Mouse (Mus musculus): ENCODE measurements around the gene Rnf19b.
A peak's percentile ranks its signal among the peaks of the same experiment; 100 is the strongest.

Rnf19b gene

DNA sequence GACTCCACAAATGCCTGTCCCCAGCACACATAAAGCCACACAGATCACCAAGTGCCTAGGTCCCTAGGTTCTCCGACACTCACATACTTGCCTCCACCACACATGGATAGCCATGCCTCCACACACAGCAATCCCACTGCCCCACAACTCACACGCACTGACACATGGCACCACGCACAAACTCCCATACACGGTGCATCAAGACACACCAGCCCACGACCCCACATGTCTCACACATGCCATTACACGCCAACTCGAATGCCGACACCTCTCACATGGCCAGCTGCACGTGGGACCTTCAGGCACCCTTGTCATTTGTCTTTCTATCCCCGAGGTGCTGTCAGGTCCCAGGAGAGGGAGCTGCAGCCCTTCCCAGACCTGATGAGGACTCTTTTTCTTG lies 61.6 kb downstream of the Rnf19b start:
- no peak for DNase-seq (ENCODE audit: low read depth, low spot score)

DNA sequence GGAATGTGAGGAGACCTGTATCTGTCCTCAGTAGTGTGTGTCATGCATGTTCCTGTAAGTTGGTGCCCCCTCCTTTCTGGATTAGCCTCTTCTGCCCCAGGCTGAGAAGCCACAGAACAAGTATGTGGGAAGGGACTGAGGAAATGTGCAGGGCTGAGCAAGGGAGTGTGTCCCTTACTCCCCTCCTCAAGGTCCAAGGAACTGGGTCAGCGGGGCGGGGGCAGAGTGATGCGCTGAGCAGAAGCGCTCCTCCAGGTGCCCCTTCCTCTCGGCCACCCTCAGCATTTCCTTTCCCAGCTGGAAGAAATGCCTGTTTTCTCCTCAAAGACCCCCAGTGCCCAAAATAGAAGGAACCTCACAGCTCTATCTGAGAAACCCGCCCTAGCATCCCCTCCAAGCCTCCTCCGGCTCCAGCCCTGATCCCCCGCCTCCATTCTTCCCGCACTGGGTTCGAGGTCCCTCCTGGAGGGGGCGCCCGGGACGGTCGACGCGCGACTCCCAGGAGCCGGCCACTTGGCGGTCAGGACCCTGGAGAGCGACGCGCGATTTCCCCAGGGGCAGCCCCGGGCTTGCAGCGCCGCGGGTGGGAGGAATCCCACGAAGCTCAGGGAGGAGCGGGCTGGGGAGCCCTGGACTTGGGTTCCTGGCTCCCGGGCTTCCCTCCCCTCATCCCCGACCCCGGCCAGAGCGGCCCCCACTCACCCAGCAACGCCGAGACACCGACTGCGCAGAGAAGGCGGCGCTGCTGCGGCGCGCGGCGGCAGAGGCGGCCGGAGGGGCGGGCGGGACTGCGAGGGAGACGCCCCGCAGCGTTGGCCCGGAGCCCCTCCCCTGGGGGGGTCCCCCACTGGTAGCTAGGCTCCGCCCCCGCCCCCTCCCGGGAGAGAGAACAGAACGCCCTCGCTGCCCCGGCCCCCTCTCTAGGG lies 62.7 kb downstream of the Rnf19b start:
- DNase-seq (ENCODE audit: low read depth, low spot score): peak; percentile 81

- peak; percentile 44 for DNase-seq (ENCODE audit: low read depth, low spot score)
Measured at GRCm38 (mm10) chr4:129121569-129122086, 63.6 kb downstream of the Rnf19b start, which contains the start of gene Hpca. Gene Hpca, minus strand, starts transcription at chr4:129122036.

DNA sequence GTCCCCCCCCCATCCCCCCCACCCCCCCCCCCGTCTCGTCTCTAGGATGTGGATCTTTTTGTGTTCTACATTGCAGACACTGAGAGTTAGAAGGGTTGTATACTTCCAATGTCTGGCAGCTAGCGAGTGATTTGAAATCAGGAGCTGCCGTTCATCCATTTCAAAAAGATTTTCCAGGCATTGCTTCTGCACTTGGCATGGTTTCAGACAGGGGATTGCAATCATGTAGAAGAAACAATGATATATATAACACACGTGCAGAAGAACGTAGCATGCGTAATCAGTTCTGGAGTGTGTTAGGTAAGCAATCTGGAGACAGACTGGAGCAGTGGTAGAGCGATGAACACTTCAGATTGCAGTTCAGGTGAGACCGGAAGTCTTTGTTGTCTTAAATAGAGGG lies 64.0 kb downstream of the Rnf19b start:
- DNase-seq (ENCODE audit: low read depth, low spot score): no peak

GRCm38 (mm10) chr4:129122719-129123118 lies 64.6 kb downstream of the Rnf19b start:
- no peak for DNase-seq (ENCODE audit: low read depth, low spot score)

DNA sequence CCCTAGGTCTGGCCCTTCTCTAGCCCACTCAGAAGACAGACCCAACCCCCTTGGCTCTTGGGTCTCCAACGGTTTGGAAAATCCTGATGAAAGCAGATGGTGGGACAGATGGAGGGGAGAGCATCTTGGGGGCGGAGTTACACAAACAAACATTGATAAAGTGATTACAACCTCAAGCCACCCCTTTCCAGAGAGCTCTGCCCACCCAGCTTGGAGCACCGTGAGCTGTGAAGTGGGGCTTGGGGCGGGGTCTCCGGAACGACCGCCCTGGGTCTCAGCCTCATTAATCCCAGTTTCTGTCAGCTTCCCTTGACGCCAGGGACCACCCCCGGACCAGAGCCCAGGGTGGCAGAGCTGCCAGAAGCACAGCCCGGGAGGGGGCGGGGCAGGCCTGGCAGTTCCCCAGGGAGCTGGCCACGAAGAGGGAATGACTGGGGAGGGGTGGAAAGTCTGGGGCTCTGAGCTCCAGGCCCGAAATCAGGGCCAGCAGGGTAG lies 66.6 kb downstream of the Rnf19b start:
- no peak for DNase-seq (ENCODE audit: low read depth, low spot score)

DNA sequence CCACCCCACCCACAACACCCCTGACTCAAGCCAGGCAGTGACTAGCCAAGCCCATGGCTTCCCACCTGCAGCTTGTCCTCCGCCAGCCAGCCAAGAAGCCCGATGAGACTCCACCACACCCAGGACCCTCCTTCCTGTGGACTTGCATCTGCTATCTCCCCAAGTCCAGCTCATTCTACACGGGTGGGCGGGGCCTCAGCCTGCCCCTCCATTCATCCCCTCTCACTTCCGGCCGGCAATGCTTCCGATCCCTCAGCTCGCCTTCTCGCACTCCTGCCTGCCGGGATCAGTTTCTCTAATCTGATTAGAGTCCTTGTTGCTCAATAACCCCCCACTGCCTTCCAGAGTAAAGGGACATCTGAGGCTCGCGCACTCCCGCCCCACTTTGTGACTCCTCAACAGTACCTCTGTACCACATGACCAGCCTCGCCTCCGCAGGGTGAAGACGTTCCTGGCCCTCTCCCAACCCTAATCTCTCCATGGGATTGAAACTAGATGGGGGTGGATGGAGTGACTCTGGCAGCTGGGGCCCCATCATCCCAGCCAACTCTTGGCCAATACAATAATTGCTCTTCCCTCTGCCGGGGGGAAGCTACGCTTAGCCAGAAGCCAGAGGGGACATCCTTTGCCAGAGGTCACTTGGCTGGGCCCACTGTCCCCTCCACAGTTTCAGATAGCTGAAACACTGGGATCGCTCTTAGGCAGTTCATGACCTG lies 67.8 kb downstream of the Rnf19b start:
- DNase-seq (ENCODE audit: low read depth, low spot score): peak; percentile 38

DNA sequence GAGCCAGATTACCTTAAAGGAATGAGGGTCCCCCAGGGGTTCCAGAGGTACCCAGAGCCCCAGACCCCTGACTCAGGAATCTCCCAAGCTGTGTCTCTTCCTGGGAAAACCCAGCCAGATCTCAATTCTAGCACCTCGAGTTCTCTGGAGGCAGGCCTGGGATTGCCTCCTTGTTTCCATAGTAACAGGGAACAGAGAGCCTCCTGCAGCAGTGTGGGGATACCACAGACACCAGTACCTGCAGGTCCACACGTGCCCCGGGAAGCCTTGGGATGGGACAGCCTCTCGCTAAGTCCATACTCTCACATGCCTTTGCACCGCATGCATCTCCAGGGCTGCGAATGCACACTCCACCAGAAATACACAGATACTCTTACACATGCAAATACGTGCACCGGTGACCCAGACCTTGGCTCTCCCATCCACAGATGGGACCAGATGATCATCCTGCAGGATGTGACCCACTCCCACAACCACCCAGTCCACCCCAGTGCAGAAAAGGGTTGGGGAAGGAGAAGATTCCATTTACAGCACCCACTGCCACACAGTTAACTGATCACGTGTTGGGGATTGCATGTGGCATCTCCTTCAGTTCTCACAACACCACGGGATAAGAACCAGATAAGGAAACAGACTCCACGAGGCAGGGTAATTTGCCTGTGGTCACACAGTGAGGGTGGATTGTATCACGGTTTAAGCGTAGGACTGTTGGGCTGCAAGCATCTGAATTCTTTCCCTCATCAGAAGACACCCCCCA lies 70.7 kb downstream of the Rnf19b start:
- no peak for DNase-seq (ENCODE audit: low read depth, low spot score)

DNA sequence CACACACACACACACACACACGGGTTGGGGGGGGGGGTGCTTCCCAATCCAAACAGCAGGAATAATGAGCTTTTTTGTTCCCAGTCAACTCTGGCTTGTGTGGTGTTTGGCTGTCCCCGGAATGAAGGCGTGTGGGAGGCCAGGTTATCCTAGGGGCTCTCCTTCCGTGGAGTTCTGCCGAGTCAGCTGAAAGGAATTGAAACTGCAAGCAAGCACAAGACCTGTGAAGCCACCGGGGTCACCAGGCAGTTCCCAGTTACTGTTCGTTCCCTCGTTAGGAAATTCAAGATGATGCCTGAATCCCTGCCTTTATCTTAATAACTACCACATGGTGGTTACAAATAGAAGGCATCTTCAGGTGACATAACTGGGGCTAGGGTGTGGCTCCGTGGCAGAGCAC lies 71.3 kb downstream of the Rnf19b start:
- no peak for DNase-seq (ENCODE audit: low read depth, low spot score)

- peak; percentile 67 for DNase-seq (ENCODE audit: low read depth, low spot score)
Measured at GRCm38 (mm10) chr4:129130149-129130548, 72.1 kb downstream of the Rnf19b start.

GRCm38 (mm10) chr4:129130755-129131303 lies 72.8 kb downstream of the Rnf19b start:
- DNase-seq (ENCODE audit: low read depth, low spot score): peak; percentile 92

- peak; percentile 85 for DNase-seq (ENCODE audit: low read depth, low spot score)
Measured at GRCm38 (mm10) chr4:129134799-129135585, 76.9 kb downstream of the Rnf19b start.

All from ES-CJ7 (cell line).